Mouse (Mus musculus) CH12.LX (cell line): ENCODE measurements around the gene Fyco1.

Experiments
- CHD1 ChIP-seq: IDR thresholded peaks from 2 replicates; pipeline ENCODE4 v1.6.1; 2012; ENCODE audit warnings: low read depth, low read length, improper control_type of control experiment, inconsistent platforms
- CHD2 ChIP-seq: IDR thresholded peaks from 2 replicates; pipeline ENCODE4 v1.6.1; 2011; ENCODE audit warnings: low read length, improper control_type of control experiment
- CTCF ChIP-seq, 2 experiments: IDR thresholded peaks in 1 of 2; conservative IDR thresholded peaks in 1 of 2; 2 replicates each; pipeline ENCODE4 v1.5.1; 2011 to 2012; ENCODE audit warnings: low read depth in 2 of 2, low read length in 2 of 2, improper control_type of control experiment in 1 of 2, inconsistent platforms in 1 of 2, mild to moderate bottlenecking in 1 of 2, moderate library complexity in 1 of 2
- E2F4 ChIP-seq: IDR thresholded peaks from 2 replicates; pipeline ENCODE4 v1.6.1; 2011; ENCODE audit warnings: low read depth, low read length, improper control_type of control experiment; ENCODE audit not compliant: insufficient replicate concordance
- ELF1 ChIP-seq: IDR thresholded peaks from 2 replicates; pipeline ENCODE4 v1.6.1; 2014; ENCODE audit warnings: low read depth, mild to moderate bottlenecking, inconsistent platforms, low read length, improper control_type of control experiment
- JUND ChIP-seq: conservative IDR thresholded peaks from 2 replicates; pipeline ENCODE4 v1.6.1; 2011; ENCODE audit warnings: low read depth, low read length, improper control_type of control experiment
- MAX ChIP-seq: IDR thresholded peaks from 2 replicates; pipeline ENCODE4 v1.6.1; 2011; ENCODE audit warnings: low read length, improper control_type of control experiment
- POLR2A ChIP-seq: IDR thresholded peaks from 2 replicates; pipeline ENCODE4 v1.6.1; 2011; ENCODE audit warnings: low read depth, mild to moderate bottlenecking, improper control_type of control experiment, low read length
- POLR2AphosphoS2 ChIP-seq: IDR thresholded peaks from 2 replicates; pipeline ENCODE4 v1.6.1; 2011; ENCODE audit warnings: low read depth, low read length, improper control_type of control experiment
- SMC3 ChIP-seq: IDR thresholded peaks from 2 replicates; pipeline ENCODE4 v1.6.1; 2011; ENCODE audit warnings: low read depth, low read length, improper control_type of control experiment
- UBTF ChIP-seq: IDR thresholded peaks from 2 replicates; pipeline ENCODE4 v1.6.1; 2012; ENCODE audit warnings: low read depth, mild to moderate bottlenecking, inconsistent platforms, low read length, improper control_type of control experiment, moderate library complexity
- USF1 ChIP-seq: IDR thresholded peaks from 2 replicates; pipeline ENCODE4 v1.6.1; 2014; ENCODE audit warnings: low read depth, mild to moderate bottlenecking, inconsistent platforms, low read length, improper control_type of control experiment
- USF2 ChIP-seq: conservative IDR thresholded peaks from 2 replicates; pipeline ENCODE4 v1.6.1; 2011; ENCODE audit warnings: low read depth, low read length, improper control_type of control experiment
- ZC3H11A ChIP-seq: IDR thresholded peaks from 2 replicates; pipeline ENCODE4 v1.6.1; 2012; ENCODE audit warnings: low read depth, mild to moderate bottlenecking, inconsistent platforms, low read length, improper control_type of control experiment

DNA sequence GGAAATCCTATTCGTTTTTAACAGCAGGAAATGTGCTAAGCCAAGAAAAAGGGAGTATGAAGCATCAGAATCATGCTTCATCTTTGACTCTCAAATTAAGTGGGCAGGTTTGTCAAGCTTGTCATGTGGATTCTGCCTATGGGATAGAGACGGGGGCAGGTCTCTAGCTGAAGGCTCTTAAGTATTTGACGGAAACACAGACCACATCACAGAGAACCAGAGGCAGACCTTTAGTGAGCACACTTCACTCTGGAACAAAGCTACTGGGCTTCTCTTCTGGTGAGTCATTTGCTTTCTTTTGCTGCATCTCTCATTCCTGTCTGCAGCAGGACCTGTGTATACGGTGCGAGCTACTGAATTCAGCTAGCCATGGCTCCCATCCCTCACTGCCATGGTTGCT is 45.4 kb downstream of the Fyco1 start, which contains the start of gene Cxcr6:
- TF ChIP-seq POLR2AphosphoS2, result no peak
- no peak for TF ChIP-seq CTCF (conservative IDR thresholded peaks at IDR 0.05 in 1 of 2, IDR thresholded peaks at IDR 0.05 in 1 of 2; ENCODE audit: low read depth in 2 of 2, low read length in 2 of 2)
- TF ChIP-seq MAX, result no peak
- TF ChIP-seq ELF1, result no peak
- TF ChIP-seq UBTF, result no peak
- TF ChIP-seq SMC3, result no peak
- TF ChIP-seq POLR2A, result no peak
- TF ChIP-seq USF1, result no peak
- TF ChIP-seq ZC3H11A, result no peak
- TF ChIP-seq USF2, result no peak
- TF ChIP-seq CHD2, result no peak
- no peak for TF ChIP-seq JUND
- TF ChIP-seq CHD1, result no peak
- no peak for TF ChIP-seq E2F4
